Mouse (Mus musculus) embryonic facial prominence, embryonic 11.5 days (tissue): ENCODE data around the gene Tuba1c. TPM values are rescaled to one million over a fixed set of nuclear protein-coding genes. Genes with fewer than 3 reads are reported as not detected.

ENCODE experiments used
- ATAC-seq: fragments of 200-750 bp; cut with Nextera tagmentation; replicated peaks from 2 replicates; pipeline ENCODE4 v1.8.0; 2017; ENCODE audit warnings: low read depth; ENCODE audit not compliant: insufficient number of reproducible peaks, low FRiP score, low TSS enrichment
- DNase-seq: peaks from one replicate; pipeline ENCODE4 v3.0.0-alpha.2; 2015; ENCODE audit warnings: low spot score
- H3K27ac ChIP-seq: fragments of 300-500 bp; sonication (generic); replicated peaks from 2 replicates; pipeline ENCODE4 v1.5.1; 2014; ENCODE audit warnings: mild to moderate bottlenecking, low read depth, low read length, control low read depth
- H3K27me3 ChIP-seq: fragments of 300-500 bp; sonication (generic); 2 replicates; pipeline ENCODE4 v1.6.1; 2014; ENCODE audit warnings: mild to moderate bottlenecking, low read length, moderate library complexity, mixed read lengths; ENCODE audit not compliant: control insufficient read depth, insufficient read depth
- H3K36me3 ChIP-seq: fragments of 300-500 bp; sonication (generic); replicated peaks from 2 replicates; pipeline ENCODE4 v1.6.1; 2014; ENCODE audit warnings: low read depth, mild to moderate bottlenecking, low read length, moderate library complexity, mixed read lengths; ENCODE audit not compliant: control insufficient read depth, insufficient read depth
- H3K4me1 ChIP-seq: fragments of 300-500 bp; sonication (generic); 2 replicates; pipeline ENCODE4 v1.6.1; 2014; ENCODE audit warnings: low read length, mixed read lengths; ENCODE audit not compliant: control insufficient read depth, insufficient read depth
- H3K4me2 ChIP-seq: fragments of 300-500 bp; sonication (generic); 2 replicates; pipeline ENCODE4 v1.6.1; 2014; ENCODE audit warnings: low read depth, mild to moderate bottlenecking, control low read depth, low read length, moderate library complexity
- H3K4me3 ChIP-seq: fragments of 300-500 bp; sonication (generic); 2 replicates; pipeline ENCODE4 v1.5.1; 2014; ENCODE audit warnings: low read depth, low read length, control low read depth
- H3K9ac ChIP-seq: fragments of 300-500 bp; sonication (generic); replicated peaks from 2 replicates; pipeline ENCODE4 v1.6.1; 2014; ENCODE audit warnings: mild to moderate bottlenecking, control low read depth, low read length
- H3K9me3 ChIP-seq: fragments of 300-500 bp; sonication (generic); replicated peaks from 2 replicates; pipeline ENCODE4 v1.6.1; 2016; ENCODE audit warnings: mild to moderate bottlenecking, low read length, inconsistent platforms, mixed read lengths; ENCODE audit not compliant: control insufficient read depth
- WGBS: fragments of 180-500 bp; shearing (Covaris S2); extraction: QIAGEN DNeasy Blood & Tissue Kit; methylation state at CpG from one replicate; pipeline ENCODE4 v1.1.7; 2014; 5-methylcytosine and 5-hydroxymethylcytosine counted together
- polyA plus RNA-seq: library from polyadenylated mRNA; unstranded; fragments of >200 nt; fragmentation: Nextera tagmentation; extraction: Ambion mirVana; gene quantifications from 2 replicates; pipeline ENCODE4 v1.2.1, GENCODE M21; 2014

Gene Tuba1c
- polyA plus RNA-seq, 1 experiment from 2014 or later = 132 TPM

DNA sequence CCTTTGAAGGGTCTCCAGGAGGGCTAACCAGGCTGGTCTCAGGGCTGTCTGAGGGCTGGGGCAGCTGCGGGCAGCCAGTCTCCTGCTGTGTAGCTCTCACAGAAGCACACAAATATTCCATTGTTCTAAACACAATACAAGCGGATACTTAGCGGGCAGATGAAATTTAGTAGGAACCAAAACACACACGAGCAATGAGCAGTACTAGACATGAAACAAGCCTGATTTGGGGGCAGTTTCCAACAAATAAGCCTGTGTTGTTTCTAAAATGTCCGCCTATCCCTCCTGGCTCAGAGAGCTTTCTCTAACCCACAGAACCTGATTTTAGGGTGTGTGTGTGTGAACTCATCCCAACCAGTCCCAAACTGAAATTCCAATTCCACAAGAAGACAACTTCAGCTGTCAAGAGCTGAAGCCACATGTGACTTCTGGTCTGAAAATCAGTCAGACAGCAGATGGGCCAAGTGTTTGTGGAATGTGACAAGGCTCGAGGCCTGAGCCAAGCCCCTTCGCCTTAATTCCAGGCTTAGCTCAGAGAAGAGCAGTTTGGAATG is 42.5 kb upstream of the Tuba1c start:
- H3K27ac ChIP-seq = peak overlapping the region; percentile 52; the same call in 1 of the 2 replicates
- no peaks in the 10 kb centered on the region for H3K36me3 ChIP-seq
- 14% methylated on average over 7 of the region's 7 CpGs for whole genome bisulfite sequencing
- no peak overlapping the region for H3K4me2 ChIP-seq
- H3K4me3 ChIP-seq = no peak overlapping the region
- no peaks in the 10 kb centered on the region for H3K9me3 ChIP-seq
- 0 out of 2 replicates have a peak overlapping the region, but pooled peaks have one; percentile 1 for H3K9ac ChIP-seq
- H3K27me3 ChIP-seq = no peaks in the 10 kb centered on the region
- ATAC-seq (no peak), DNase-seq (peak; percentile 47)
- H3K4me1 ChIP-seq = no peaks in the 10 kb centered on the region; the same call in 1 of the 2 replicates

GRCm38 (mm10) chr15:98987661-98988181 is 42.0 kb upstream of the Tuba1c start:
- Histone ChIP-seq H3K4me1 (no peaks in the 10 kb centered on the region; the same call in 1 of the 2 replicates), H3K9ac (no peak overlapping the region), H3K9me3 (no peaks in the 10 kb centered on the region), H3K36me3 (no peaks in the 10 kb centered on the region), H3K27me3 (no peaks in the 10 kb centered on the region), H3K27ac (0 out of 2 replicates have a peak overlapping the region, but pooled peaks have one; percentile 7), H3K4me3 (no peak overlapping the region), H3K4me2 (no peak overlapping the region)
- DNase-seq (no peak), ATAC-seq (no peak)
- WGBS = 41% methylated on average over 8 of the region's 8 CpGs

DNA sequence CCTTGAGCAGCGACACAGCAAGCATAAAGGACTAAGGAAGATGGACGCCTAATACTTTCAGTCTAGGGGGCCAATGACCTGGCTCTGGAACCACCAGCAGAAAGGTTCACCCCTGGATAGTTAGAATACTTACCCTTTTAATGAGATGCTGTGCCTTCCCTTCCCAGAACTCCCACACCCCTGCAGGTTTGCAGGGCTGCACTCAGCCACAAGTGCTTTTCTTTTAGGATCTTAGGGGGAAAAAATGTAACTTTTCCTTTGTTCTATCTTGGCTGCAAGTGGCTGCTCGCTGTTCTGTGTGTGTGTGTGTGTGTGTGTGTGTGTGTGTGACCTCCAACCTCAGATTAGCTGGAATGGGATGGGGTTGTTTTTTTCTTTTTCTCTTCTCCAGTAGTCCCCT is 40.9 kb upstream of the Tuba1c start:
- Histone ChIP-seq H3K9ac (no peak overlapping the region), H3K4me1 (no peaks in the 10 kb centered on the region; the same call in none of the 2 replicates), H3K9me3 (no peaks in the 10 kb centered on the region), H3K27ac (no peak overlapping the region), H3K36me3 (no peaks in the 10 kb centered on the region), H3K4me3 (no peak overlapping the region), H3K4me2 (no peak overlapping the region), H3K27me3 (no peaks in the 10 kb centered on the region)
- 74% methylated on average over 3 of the region's 3 CpGs for WGBS
- ATAC-seq (no peak), DNase-seq (no peak)

DNA sequence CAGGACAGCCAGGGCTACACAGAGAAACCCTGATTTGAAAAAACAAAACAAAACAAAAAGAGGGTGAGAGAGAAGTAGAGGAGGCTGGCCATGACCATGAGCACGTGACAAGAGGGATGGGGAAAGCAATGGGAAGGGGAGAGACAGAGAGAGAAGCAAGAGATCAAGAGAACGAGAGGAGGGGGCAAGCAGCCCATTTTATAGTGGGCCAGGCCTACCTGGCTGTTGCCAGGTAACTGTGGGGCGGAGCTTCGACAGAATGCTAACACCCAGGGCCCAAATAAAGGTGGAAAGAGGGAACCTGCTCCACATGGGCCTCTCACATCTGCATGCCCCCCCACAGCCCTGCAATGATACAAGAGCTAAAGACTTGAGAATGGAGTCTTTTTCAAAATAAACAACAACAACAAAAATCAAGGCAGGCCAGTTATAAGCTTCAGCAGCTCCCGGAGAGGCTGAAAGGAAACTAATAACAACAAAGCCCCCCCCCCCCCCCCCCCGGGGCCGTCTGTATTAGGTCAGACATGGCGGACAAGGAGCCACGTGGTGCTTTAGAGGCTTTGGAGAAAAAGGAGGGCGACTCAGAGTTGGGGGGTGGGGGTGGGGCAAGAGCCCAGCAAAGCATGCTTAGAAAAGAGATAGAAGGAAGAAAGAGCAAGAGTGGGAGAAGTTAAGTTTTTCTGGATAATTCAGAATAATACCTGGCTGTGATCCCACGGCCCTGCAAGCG is 39.8 kb upstream of the Tuba1c start:
- Histone ChIP-seq H3K27me3 (no peaks in the 10 kb centered on the region), H3K36me3 (no peaks in the 10 kb centered on the region), H3K9ac (peak overlapping the region; percentile 10; the same call in 1 of the 2 replicates), H3K4me2 (no peak overlapping the region), H3K9me3 (no peaks in the 10 kb centered on the region), H3K4me3 (no peak overlapping the region), H3K4me1 (no peaks in the 10 kb centered on the region; the same call in none of the 2 replicates), H3K27ac (no peak overlapping the region)
- ATAC-seq (no peak), DNase-seq (no peak)
- 31% methylated on average over 12 of the region's 12 CpGs for WGBS

GRCm38 (mm10) chr15:98990669-98991539 is 38.8 kb upstream of the Tuba1c start:
- no peak for ATAC-seq
- no peaks in the 10 kb centered on the region for H3K9me3 ChIP-seq
- H3K4me2 ChIP-seq = peak overlapping the region; percentile 14
- H3K9ac ChIP-seq = peak overlapping the region; percentile 30
- no peaks in the 10 kb centered on the region for H3K36me3 ChIP-seq
- WGBS = 18% methylated on average over 15 of the region's 15 CpGs
- H3K27me3 ChIP-seq = no peaks in the 10 kb centered on the region
- no peaks in the 10 kb centered on the region; the same call in none of the 2 replicates for H3K4me1 ChIP-seq
- DNase-seq = peak; percentile 61
- H3K27ac ChIP-seq = peak overlapping the region; percentile 11; the same call in 1 of the 2 replicates
- no peak overlapping the region for H3K4me3 ChIP-seq

GRCm38 (mm10) chr15:98991540-98992050 is 38.1 kb upstream of the Tuba1c start:
- no peak for ATAC-seq
- Histone ChIP-seq H3K36me3 (no peaks in the 10 kb centered on the region), H3K27ac (peak overlapping the region; percentile 2; the same call in 1 of the 2 replicates), H3K9ac (peak overlapping the region; percentile 30), H3K4me2 (peak overlapping the region; percentile 14; the same call in 1 of the 2 replicates), H3K27me3 (no peaks in the 10 kb centered on the region), H3K9me3 (no peaks in the 10 kb centered on the region), H3K4me1 (no peaks in the 10 kb centered on the region; the same call in none of the 2 replicates), H3K4me3 (no peak overlapping the region)
- WGBS = 17% methylated on average over 9 of the region's 9 CpGs
- DNase-seq = peak; percentile 29

DNA sequence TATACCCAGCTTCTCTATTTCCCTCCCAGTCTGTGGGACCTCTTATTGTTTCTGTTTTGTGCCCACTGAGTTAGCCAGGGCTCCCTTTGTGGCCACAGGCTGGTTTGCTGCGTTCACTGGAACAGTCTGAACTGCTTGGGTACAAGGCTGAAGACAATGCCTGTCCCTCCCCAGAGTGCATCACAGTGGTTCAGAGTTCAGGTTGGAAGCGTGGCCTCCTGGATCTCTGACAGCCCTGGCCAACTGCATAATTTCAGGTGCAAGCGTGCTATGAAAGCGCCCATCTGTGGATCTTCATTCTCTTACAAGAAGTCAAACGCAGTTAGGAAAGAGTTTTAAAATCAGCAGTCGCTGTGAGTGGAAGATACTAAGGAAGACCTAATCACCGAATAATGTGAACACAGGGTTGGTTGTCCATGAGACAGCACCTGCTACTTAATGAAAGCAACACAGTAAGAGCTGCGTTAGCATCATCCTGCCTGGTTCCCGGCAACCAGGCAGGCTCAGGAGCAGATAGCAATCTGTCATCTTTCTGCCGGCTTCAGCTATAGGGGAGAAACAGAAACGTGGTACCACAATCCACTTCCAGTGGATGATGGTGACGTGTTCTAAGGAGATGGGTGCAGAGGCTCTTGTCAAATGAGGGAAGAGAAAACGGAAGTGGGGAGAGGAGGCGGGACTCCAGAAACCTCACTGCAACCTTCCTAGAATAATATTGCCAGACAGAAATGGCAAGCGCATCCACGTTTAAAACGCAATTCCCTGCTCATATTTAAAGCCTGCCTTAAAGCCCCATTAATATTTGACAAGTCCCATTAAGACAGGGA is 37.4 kb upstream of the Tuba1c start:
- H3K9me3 ChIP-seq = no peaks in the 10 kb centered on the region
- DNase-seq = peak; percentile 56
- H3K27ac ChIP-seq = 0 out of 2 replicates have a peak overlapping the region, but pooled peaks have one; percentile 2
- H3K4me3 ChIP-seq = no peak overlapping the region; the same call in 1 of the 2 replicates
- ATAC-seq = no peak
- H3K4me2 ChIP-seq = peak overlapping the region; percentile 53
- WGBS = 27% methylated on average over 17 of the region's 17 CpGs
- H3K27me3 ChIP-seq = no peaks in the 10 kb centered on the region
- peak overlapping the region; percentile 37 for H3K9ac ChIP-seq
- H3K4me1 ChIP-seq = no peaks in the 10 kb centered on the region; the same call in none of the 2 replicates
- H3K36me3 ChIP-seq = no peaks in the 10 kb centered on the region
